Mouse (Mus musculus) E14TG2a.4 (cell line): ENCODE data around the gene Necab3.

Experiments used
- H3K27me3 ChIP-seq: 2 replicates; pipeline ENCODE4 v1.6.1; 2014; ENCODE audit warnings: low read length, control low read depth; ENCODE audit not compliant: insufficient read depth
- H3K36me3 ChIP-seq: 2 replicates; pipeline ENCODE4 v1.6.1; 2014; ENCODE audit warnings: low read length, control low read depth; ENCODE audit not compliant: insufficient read depth
- H3K4me1 ChIP-seq: replicated peaks from 2 replicates; pipeline ENCODE4 v1.6.1; 2014; ENCODE audit warnings: low read depth, low read length, control low read depth
- H3K4me3 ChIP-seq: replicated peaks from 2 replicates; pipeline ENCODE4 v1.5.1; 2014; ENCODE audit warnings: mild to moderate bottlenecking, low read length
- H3K9me3 ChIP-seq: 2 replicates; pipeline ENCODE4 v1.6.1; 2014; ENCODE audit warnings: low read length, control low read depth
- CTCF ChIP-seq: conservative IDR thresholded peaks from 2 replicates; pipeline ENCODE4 v1.5.1; 2014; ENCODE audit warnings: low read length
- NANOG ChIP-seq: IDR thresholded peaks from 2 replicates; pipeline ENCODE4 v1.6.1; 2014; ENCODE audit warnings: borderline replicate concordance, low read length, mixed read lengths
- POU5F1 ChIP-seq: IDR thresholded peaks from 2 replicates; pipeline ENCODE4 v1.6.1; 2014; ENCODE audit warnings: low read length, borderline replicate concordance

Necab3 gene

GRCm38 (mm10) chr2:154521449-154521848 is 37.2 kb downstream of the Necab3 start:
- TF ChIP-seq POU5F1: no peak
- no peak for TF ChIP-seq CTCF
- no peak for TF ChIP-seq NANOG
- Histone ChIP-seq H3K4me1 (no peaks in the 10 kb centered on the region), H3K27me3 (no peaks in the 10 kb centered on the region), H3K36me3 (peaks cover 97% of the 10 kb centered on the region), H3K4me3 (no peak overlapping the region), H3K9me3 (no peaks in the 10 kb centered on the region)

- no peaks in the 10 kb centered on the region for H3K9me3 ChIP-seq
- no peak overlapping the region for H3K4me3 ChIP-seq
- H3K4me1 ChIP-seq: no peaks in the 10 kb centered on the region
- H3K27me3 ChIP-seq: no peaks in the 10 kb centered on the region
- TF ChIP-seq POU5F1 (no peak), NANOG (no peak), CTCF (no peak)
- H3K36me3 ChIP-seq: peaks cover 93% of the 10 kb centered on the region
Observed at GRCm38 (mm10) chr2:154517424-154517823, 41.3 kb downstream of the Necab3 start.

- Histone ChIP-seq H3K27me3 (no peaks in the 10 kb centered on the region), H3K36me3 (peaks cover 93% of the 10 kb centered on the region), H3K4me3 (no peak overlapping the region), H3K4me1 (no peaks in the 10 kb centered on the region), H3K9me3 (no peaks in the 10 kb centered on the region)
- no peak for TF ChIP-seq NANOG
- no peak for TF ChIP-seq CTCF
- TF ChIP-seq POU5F1: no peak
Observed at GRCm38 (mm10) chr2:154516944-154517343, 41.7 kb downstream of the Necab3 start.

- H3K9me3 ChIP-seq: no peaks in the 10 kb centered on the region
- H3K4me1 ChIP-seq: peaks cover 26% of the 10 kb centered on the region
- H3K4me3 ChIP-seq: no peak overlapping the region
- H3K27me3 ChIP-seq: no peaks in the 10 kb centered on the region
- peaks cover 94% of the 10 kb centered on the region for H3K36me3 ChIP-seq
- TF ChIP-seq POU5F1 (no peak), NANOG (no peak), CTCF (no peak)
Observed at GRCm38 (mm10) chr2:154510141-154510540, 48.5 kb downstream of the Necab3 start.

GRCm38 (mm10) chr2:154508450-154508849 is 50.2 kb downstream of the Necab3 start:
- Histone ChIP-seq H3K36me3 (peaks cover 98% of the 10 kb centered on the region), H3K27me3 (no peaks in the 10 kb centered on the region), H3K4me3 (no peak overlapping the region), H3K9me3 (no peaks in the 10 kb centered on the region), H3K4me1 (peaks cover 30% of the 10 kb centered on the region)
- TF ChIP-seq CTCF: no peak
- no peak for TF ChIP-seq POU5F1
- no peak for TF ChIP-seq NANOG

GRCm38 (mm10) chr2:154507566-154508283 is 51.0 kb downstream of the Necab3 start:
- Histone ChIP-seq H3K4me3 (no peak overlapping the region), H3K4me1 (peaks cover 37% of the 10 kb centered on the region), H3K27me3 (no peaks in the 10 kb centered on the region), H3K9me3 (no peaks in the 10 kb centered on the region), H3K36me3 (peaks cover 98% of the 10 kb centered on the region)
- TF ChIP-seq POU5F1 (no peak), CTCF (0 out of 2 replicates have a peak, but pooled peaks have one; percentile 6)

GRCm38 (mm10) chr2:154507076-154507475 is 51.6 kb downstream of the Necab3 start:
- H3K36me3 ChIP-seq: peaks cover 98% of the 10 kb centered on the region
- no peak overlapping the region for H3K4me3 ChIP-seq
- peaks cover 43% of the 10 kb centered on the region for H3K4me1 ChIP-seq
- H3K9me3 ChIP-seq: no peaks in the 10 kb centered on the region
- TF ChIP-seq NANOG: no peak
- no peak for TF ChIP-seq POU5F1
- no peak for TF ChIP-seq CTCF
- H3K27me3 ChIP-seq: no peaks in the 10 kb centered on the region

- TF ChIP-seq POU5F1: no peak
- TF ChIP-seq NANOG: no peak
- no peak for TF ChIP-seq CTCF
Observed at GRCm38 (mm10) chr2:154500758-154501157, 57.9 kb downstream of the Necab3 start.

GRCm38 (mm10) chr2:154499717-154500247 is 58.9 kb downstream of the Necab3 start:
- H3K36me3 ChIP-seq: peaks cover 80% of the 10 kb centered on the region
- H3K4me3 ChIP-seq: no peak overlapping the region
- H3K27me3 ChIP-seq: no peaks in the 10 kb centered on the region
- H3K4me1 ChIP-seq: peaks cover 78% of the 10 kb centered on the region
- no peaks in the 10 kb centered on the region for H3K9me3 ChIP-seq
- no peak for TF ChIP-seq CTCF
- no peak for TF ChIP-seq NANOG
- no peak for TF ChIP-seq POU5F1

More at GRCm38 (mm10) chr2:154500758-154501157, 57.9 kb downstream of the Necab3 start:
- Histone ChIP-seq H3K4me1 (peaks cover 70% of the 10 kb centered on the region), H3K27me3 (no peaks in the 10 kb centered on the region), H3K36me3 (peaks cover 81% of the 10 kb centered on the region), H3K9me3 (no peaks in the 10 kb centered on the region), H3K4me3 (no peak overlapping the region)
